Comparison of ENCODE assay signal across 17 mouse cellular contexts in the genomic region with DNA sequence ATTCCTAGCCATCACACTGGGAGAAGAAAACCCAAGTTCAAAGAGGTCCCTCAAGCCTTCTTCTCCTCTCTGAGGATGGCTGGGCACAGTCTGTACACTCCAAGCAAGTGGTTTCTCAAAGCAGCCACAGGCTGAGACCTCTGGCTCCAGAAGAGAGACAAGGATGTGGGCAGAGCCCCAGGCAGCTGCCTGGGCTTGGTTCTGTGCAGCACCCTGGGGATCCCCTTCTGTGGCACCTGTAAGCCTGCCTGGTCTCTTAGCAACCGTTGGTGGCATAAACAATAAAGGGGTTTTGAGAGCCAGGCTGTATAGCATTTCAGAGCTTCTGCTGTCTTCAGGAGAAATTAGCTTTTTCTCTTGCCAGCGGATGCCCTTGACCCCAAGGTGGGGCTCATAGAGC. TPM values are rescaled to one million over a fixed set of nuclear protein-coding genes. Genes with fewer than 3 reads are reported as not detected.
DNase-seq lines count a peak whose midpoint lies in the region; TF ChIP-seq lines count a peak whose summit lies in the region.
"Had no signal": no experiment of that assay in that cellular context is flagged by ENCODE, and none has a peak within 500 bp of the region (broad histone marks: within the 10 kb centered on the region; RNA-seq: fewer than 3 reads in every experiment).

No protein-coding gene starts in this region.

- no peaks in the 10 kb centered on the region for H3K36me3 ChIP-seq in myocyte (ENCODE audit: control insufficient read depth, insufficient read depth)
- H3K36me3 ChIP-seq: limb, embryonic 12.5 days; midbrain, embryonic 10.5 days had no signal

- H3K4me2 ChIP-seq in myocyte (ENCODE audit: low read depth): peak overlapping the region; percentile 18
- H3K4me2 ChIP-seq: forebrain, embryonic 13.5 days; heart, embryonic 11.5 days; limb, embryonic 12.5 days had no signal

- no peaks in the 10 kb centered on the region for H3K27me3 ChIP-seq in myocyte (ENCODE audit: control insufficient read depth, insufficient read depth, insufficient read length)
- H3K27me3 ChIP-seq: forebrain, embryonic 13.5 days; limb, embryonic 12.5 days had no signal

- peak overlapping the region; percentile 86 for H3K27ac ChIP-seq in gastrocnemius, adult 2 months
- H3K27ac ChIP-seq: forebrain, embryonic 13.5 days; left cerebral cortex, adult 2 months; limb, embryonic 12.5 days; liver, embryonic 14.5 days; midbrain, embryonic 10.5 days had no signal

- no peak for TF ChIP-seq POLR2A in myocyte (IDR thresholded peaks at IDR 0.05; ENCODE audit: insufficient read length, low read depth)

- peak overlapping the region; percentile 2; the same call in 1 of the 2 replicates for H3K4me3 ChIP-seq in gastrocnemius, adult 2 months
- no peak overlapping the region for H3K4me3 ChIP-seq in myocyte
- H3K4me3 ChIP-seq: forebrain, embryonic 13.5 days; left cerebral cortex, adult 2 months; limb, embryonic 12.5 days; midbrain, embryonic 10.5 days had no signal

- intact Hi-C loops in gastrocnemius, adult 2 months (cut with DNase I): loop anchor here (2.0 to 5.0 kb wide), 2 partner anchors 53 to 170 kb away; a partner anchor contains a TSS

- DNase-seq in CD4-positive, CD25-positive, alpha-beta regulatory T cell, adult 2 months (ENCODE audit: low read depth, low spot score): peak; percentile 86
- DNase-seq in gastrocnemius, adult 2 months: peak; percentile 75
- peak; percentile 38 for DNase-seq in thymus, postnatal 14 days
- no peak for DNase-seq in adrenal gland, postnatal 36 days
- DNase-seq in urinary bladder, postnatal 36 days (ENCODE audit: low spot score in 2 of 2): no peak
- no peak for DNase-seq in embryo, embryonic 10.5 days (ENCODE audit: low spot score)
- DNase-seq: cerebellum, adult 11 months; kidney, postnatal 10 days; lung, postnatal 14 days; right cerebral cortex, postnatal 14 days had no signal

- H3K79me2 ChIP-seq in myocyte (ENCODE audit: control insufficient read depth, insufficient read depth): no peaks in the 10 kb centered on the region

- H3ac ChIP-seq in myocyte (ENCODE audit: control insufficient read depth, insufficient read length): no peak overlapping the region

- no peak for TF ChIP-seq CTCF in gastrocnemius, adult 2 months (IDR thresholded peaks at IDR 0.05)

TF ChIP-seq in myocyte, 11 proteins besides CTCF, POLR2A, EP300 and RAD21:
- TF ChIP-seq MYOD1 (IDR thresholded peaks at IDR 0.05; ENCODE audit: control insufficient read depth in 1 of 3, insufficient read length in 2 of 3, low read depth in 2 of 3) (peak in 2 of 3 experiments; percentile 5 to 60), MYOG (IDR thresholded peaks at IDR 0.05; ENCODE audit: control insufficient read depth in 1 of 3, insufficient read depth in 1 of 3, insufficient read length in 2 of 3, low read depth in 2 of 3) (peak in 2 of 3 experiments; percentile 4 to 71), TCF3 (IDR thresholded peaks at IDR 0.05; ENCODE audit: insufficient read length, low read depth) (no peak), USF1 (IDR thresholded peaks at IDR 0.05; ENCODE audit: low read depth) (no peak)
TF ChIP-seq in myocyte: peak in this region for 2.

RNA-seq across cellular contexts. Expression of a gene that starts 52.0 kb away (rescaled TPM):
- 10 to 100 TPM in 1 of 2 experiments, 1 to 10 TPM in 1; 9.6 to 14.9 TPM for total RNA-seq in gastrocnemius, adult 2 months (2021)
- 12.0 TPM for polyA plus RNA-seq in myocyte (2012; fragmentation: generic; extraction: Trizol)
- 10 to 100 TPM; 18.1 to 21.3 TPM for total RNA-seq in adrenal gland, postnatal 36 days (2021)

RNA-seq across cellular contexts. Expression of a gene that starts 52.2 kb away (rescaled TPM):
- 1 to 10 TPM; 4.9 to 5.3 TPM for total RNA-seq in gastrocnemius, adult 2 months (2021)
- 1.2 TPM for polyA plus RNA-seq in myocyte (2012; fragmentation: generic; extraction: Trizol)
- 1 to 10 TPM; 3.0 to 4.4 TPM for total RNA-seq in adrenal gland, postnatal 36 days (2021)

Comparison
In these comparisons a context has a peak if more than half of its experiments do, and no peak if none do; other contexts are left out.
1. DNase-seq: peak in CD4-positive, CD25-positive, alpha-beta regulatory T cell, adult 2 months (single experiment), gastrocnemius, adult 2 months (single experiment) and thymus, postnatal 14 days (single experiment); none in adrenal gland, postnatal 36 days (0 of 2), urinary bladder, postnatal 36 days (0 of 2) and embryo, embryonic 10.5 days (single experiment).